Mouse (Mus musculus) forebrain, embryonic 12.5 days (tissue): Measurements from ENCODE around the gene Ager. TPM values are rescaled to one million over a fixed set of nuclear protein-coding genes. Genes with fewer than 3 reads are reported as not detected.

ENCODE experiments used
- ATAC-seq: fragments of 200-750 bp; cut with Nextera tagmentation; 2 replicates; pipeline ENCODE4 v1.8.0; 2017; ENCODE audit warnings: moderate TSS enrichment; ENCODE audit not compliant: low FRiP score
- H3K27ac ChIP-seq: fragments of 300-500 bp; sonication (generic); 2 replicates; pipeline ENCODE4 v1.5.1; 2016; ENCODE audit warnings: mild to moderate bottlenecking
- H3K27me3 ChIP-seq: fragments of 300-500 bp; sonication (generic); 2 replicates; pipeline ENCODE4 v1.6.1; 2016; ENCODE audit warnings: mild to moderate bottlenecking
- H3K36me3 ChIP-seq: fragments of 300-500 bp; sonication (generic); replicated peaks from 2 replicates; pipeline ENCODE4 v1.6.1; 2016; ENCODE audit warnings: mild to moderate bottlenecking
- H3K4me1 ChIP-seq: fragments of 300-500 bp; sonication (generic); 2 replicates; pipeline ENCODE4 v1.6.1; 2016
- H3K4me2 ChIP-seq: fragments of 300-500 bp; sonication (generic); 2 replicates; pipeline ENCODE4 v1.6.1; 2016; ENCODE audit warnings: mild to moderate bottlenecking, moderate library complexity
- H3K4me3 ChIP-seq: fragments of 300-500 bp; sonication (generic); replicated peaks from 2 replicates; pipeline ENCODE4 v1.5.1; 2016; ENCODE audit warnings: mild to moderate bottlenecking
- H3K9ac ChIP-seq: fragments of 300-500 bp; sonication (generic); 2 replicates; pipeline ENCODE4 v1.6.1; 2016; ENCODE audit warnings: mild to moderate bottlenecking
- H3K9me3 ChIP-seq: fragments of 300-500 bp; sonication (generic); 2 replicates; pipeline ENCODE4 v1.6.1; 2016
- WGBS: fragments of 180-500 bp; shearing (Covaris S2); methylation state at CpG from one replicate; pipeline ENCODE4 v1.1.7; 2016; 5-methylcytosine and 5-hydroxymethylcytosine counted together
- polyA plus RNA-seq: library from polyadenylated mRNA; unstranded; fragments of >200 nt; fragmentation: Nextera tagmentation; extraction: Ambion mirVana; gene quantifications from 2 replicates; pipeline ENCODE4 v1.2.1, GENCODE M21; 2016

The Ager gene
- polyA plus RNA-seq, 1 experiment from 2014 or later = 2.6 TPM

GRCm38 (mm10) chr17:34593752-34594525 is 3.7 kb upstream of the Ager start:
- Histone ChIP-seq H3K4me1 (peaks cover 76% of the 10 kb centered on the region), H3K36me3 (peaks cover 27% of the 10 kb centered on the region), H3K27me3 (no peaks in the 10 kb centered on the region), H3K9me3 (no peaks in the 10 kb centered on the region), H3K9ac (peak overlapping the region; percentile 100), H3K27ac (peak overlapping the region; percentile 100), H3K4me3 (peak overlapping the region; percentile 86), H3K4me2 (peak overlapping the region; percentile 94)
- no peak for ATAC-seq
- 55% methylated on average over 34 of the region's 34 CpGs for WGBS

- ATAC-seq = no peak
Measured at GRCm38 (mm10) chr17:34596098-34596497, 1.6 kb upstream of the Ager start.

GRCm38 (mm10) chr17:34599891-34600290 is 2.2 kb downstream of the Ager start:
- H3K27ac ChIP-seq = no peak overlapping the region
- H3K4me1 ChIP-seq = peaks cover 49% of the 10 kb centered on the region
- WGBS = 73% methylated on average over 9 of the region's 9 CpGs
- no peaks in the 10 kb centered on the region for H3K27me3 ChIP-seq
- peaks cover 42% of the 10 kb centered on the region for H3K36me3 ChIP-seq
- H3K9me3 ChIP-seq = no peaks in the 10 kb centered on the region
- H3K4me2 ChIP-seq = no peak overlapping the region
- ATAC-seq = no peak
- no peak overlapping the region for H3K4me3 ChIP-seq
- H3K9ac ChIP-seq = no peak overlapping the region

More at GRCm38 (mm10) chr17:34596098-34596497, 1.6 kb upstream of the Ager start:
- H3K9ac ChIP-seq = no peak overlapping the region
- H3K9me3 ChIP-seq = no peaks in the 10 kb centered on the region
- no peak overlapping the region for H3K4me3 ChIP-seq
- peaks cover 55% of the 10 kb centered on the region for H3K4me1 ChIP-seq
- H3K27me3 ChIP-seq = no peaks in the 10 kb centered on the region
- no peak overlapping the region for H3K27ac ChIP-seq
- peaks cover 39% of the 10 kb centered on the region for H3K36me3 ChIP-seq
- no peak overlapping the region for H3K4me2 ChIP-seq
- 82% methylated on average over 8 of the region's 8 CpGs for WGBS

- ATAC-seq = no peak
- Histone ChIP-seq H3K9me3 (no peaks in the 10 kb centered on the region), H3K36me3 (peaks cover 23% of the 10 kb centered on the region), H3K4me2 (peak overlapping the region; percentile 73; the same call in 1 of the 2 replicates), H3K4me1 (peaks cover 43% of the 10 kb centered on the region), H3K4me3 (no peak overlapping the region), H3K9ac (no peak overlapping the region; the same call in 1 of the 2 replicates), H3K27me3 (no peaks in the 10 kb centered on the region), H3K27ac (no peak overlapping the region)
- 91% methylated on average over 12 of the region's 12 CpGs for WGBS
Measured at GRCm38 (mm10) chr17:34601796-34602195, 4.1 kb downstream of the Ager start.

- WGBS = under 1% methylated on average over 30 of the region's 30 CpGs
- Histone ChIP-seq H3K9me3 (no peaks in the 10 kb centered on the region), H3K4me1 (peaks cover 42% of the 10 kb centered on the region)
Measured at GRCm38 (mm10) chr17:34603375-34604060, 5.9 kb downstream of the Ager start, which contains the start of gene Rnf5. Rnf5 (minus strand) TSS chr17:34603690.

GRCm38 (mm10) chr17:34604061-34604508 is 6.4 kb downstream of the Ager start, which contains the start of gene Agpat1:
Agpat1 (plus strand) TSS chr17:34604262.
- Histone ChIP-seq H3K27me3 (no peaks in the 10 kb centered on the region), H3K9me3 (no peaks in the 10 kb centered on the region), H3K4me1 (peaks cover 42% of the 10 kb centered on the region), H3K27ac (peak within 1 kb of the TSS; percentile 92), H3K36me3 (peaks cover 22% of the 10 kb centered on the region), H3K9ac (peak within 1 kb of the TSS; percentile 99), H3K4me3 (peak within 1 kb of the TSS; percentile 97), H3K4me2 (peak within 1 kb of the TSS; percentile 96)
- WGBS = 0% methylated on average over 35 of the region's 35 CpGs
- ATAC-seq = peak; percentile 85

More at GRCm38 (mm10) chr17:34603375-34604060, 5.9 kb downstream of the Ager start, which contains the start of gene Rnf5:
- H3K36me3 ChIP-seq = peaks cover 22% of the 10 kb centered on the region
- peak within 1 kb of the TSS; percentile 97 for H3K4me3 ChIP-seq
- peak within 1 kb of the TSS; percentile 99 for H3K9ac ChIP-seq
- peak within 1 kb of the TSS; percentile 96 for H3K4me2 ChIP-seq
- H3K27me3 ChIP-seq = no peaks in the 10 kb centered on the region
- peak; percentile 94 for ATAC-seq
- peak within 1 kb of the TSS; percentile 92 for H3K27ac ChIP-seq

- 16% methylated on average over 24 of the region's 24 CpGs for WGBS
- Histone ChIP-seq H3K27ac (peak overlapping the region; percentile 92), H3K4me2 (peak overlapping the region; percentile 96), H3K36me3 (peaks cover 22% of the 10 kb centered on the region), H3K9ac (peak overlapping the region; percentile 99), H3K9me3 (no peaks in the 10 kb centered on the region), H3K4me1 (peaks cover 42% of the 10 kb centered on the region), H3K4me3 (peak overlapping the region; percentile 97), H3K27me3 (no peaks in the 10 kb centered on the region)
- no peak for ATAC-seq
Measured at GRCm38 (mm10) chr17:34604511-34605237, 7.0 kb downstream of the Ager start.

- no peaks in the 10 kb centered on the region for H3K27me3 ChIP-seq
- H3K36me3 ChIP-seq = peaks cover 18% of the 10 kb centered on the region
- peak overlapping the region; percentile 99 for H3K9ac ChIP-seq
- ATAC-seq = peak; percentile 67
- H3K9me3 ChIP-seq = no peaks in the 10 kb centered on the region
- H3K4me2 ChIP-seq = peak overlapping the region; percentile 96
- H3K4me3 ChIP-seq = peak overlapping the region; percentile 97
- peaks cover 42% of the 10 kb centered on the region for H3K4me1 ChIP-seq
- under 1% methylated on average over 26 of the region's 30 CpGs for WGBS
- H3K27ac ChIP-seq = peak overlapping the region; percentile 92
Measured at GRCm38 (mm10) chr17:34605609-34606008, 7.9 kb downstream of the Ager start.

- Histone ChIP-seq H3K9me3 (no peaks in the 10 kb centered on the region), H3K27me3 (no peaks in the 10 kb centered on the region), H3K4me1 (peaks cover 42% of the 10 kb centered on the region), H3K4me3 (peak overlapping the region; percentile 97), H3K27ac (peak overlapping the region; percentile 92), H3K36me3 (peaks cover 20% of the 10 kb centered on the region), H3K9ac (peak overlapping the region; percentile 99), H3K4me2 (peak overlapping the region; percentile 96)
- no peak for ATAC-seq
- WGBS = 18% methylated on average over 31 of the region's 32 CpGs
Measured at GRCm38 (mm10) chr17:34606186-34607039, 8.8 kb downstream of the Ager start.

GRCm38 (mm10) chr17:34607997-34608396 is 10.3 kb downstream of the Ager start:
- Histone ChIP-seq H3K9me3 (no peaks in the 10 kb centered on the region), H3K9ac (no peak overlapping the region), H3K4me2 (no peak overlapping the region), H3K4me1 (peaks cover 29% of the 10 kb centered on the region), H3K27ac (no peak overlapping the region), H3K4me3 (no peak overlapping the region), H3K36me3 (peaks cover 28% of the 10 kb centered on the region), H3K27me3 (no peaks in the 10 kb centered on the region)
- ATAC-seq = no peak
- 85% methylated on average over 7 of the region's 7 CpGs for WGBS

GRCm38 (mm10) chr17:34611050-34611449 is 13.4 kb downstream of the Ager start:
- Histone ChIP-seq H3K4me1 (peaks cover 17% of the 10 kb centered on the region), H3K4me2 (no peak overlapping the region), H3K27me3 (no peaks in the 10 kb centered on the region), H3K9ac (no peak overlapping the region), H3K4me3 (no peak overlapping the region), H3K27ac (no peak overlapping the region), H3K9me3 (no peaks in the 10 kb centered on the region), H3K36me3 (peaks cover 55% of the 10 kb centered on the region)
- WGBS = 93% methylated on average over 8 of the region's 8 CpGs
- no peak for ATAC-seq
